ENCODE assay signal across 8 mouse cellular contexts in genomic region chr17:26838911-26839717, GRCm38 (mm10). TPM values are rescaled to one million over a fixed set of nuclear protein-coding genes. Genes with fewer than 3 reads are reported as not detected.
DNase-seq lines count a peak whose midpoint lies in the region; ATAC-seq and TF ChIP-seq lines count a peak whose summit lies in the region.

No protein-coding gene starts in this region.

- H3K27ac ChIP-seq in lung, embryonic 14.5 days (ENCODE audit: low read depth) = no peak overlapping the region
- H3K27ac ChIP-seq in forebrain, embryonic 10.5 days = no peak overlapping the region
- H3K27ac ChIP-seq in hindbrain, postnatal 0 days = no peak overlapping the region
- no peak overlapping the region for H3K27ac ChIP-seq in neural tube, embryonic 12.5 days
- H3K27ac ChIP-seq in left cerebral cortex, adult 2 months = no peak overlapping the region

- H3K9ac ChIP-seq in lung, embryonic 14.5 days = no peak overlapping the region
- H3K9ac ChIP-seq in hindbrain, postnatal 0 days (replicated peaks; ENCODE audit: low read length) = no peak overlapping the region
- no peak overlapping the region for H3K9ac ChIP-seq in neural tube, embryonic 12.5 days

- under 1% methylated on average over 87 of the region's 87 CpGs for WGBS in lung, embryonic 14.5 days
- under 1% methylated on average over 87 of the region's 87 CpGs for WGBS in forebrain, embryonic 10.5 days
- WGBS in hindbrain, postnatal 0 days = 1% methylated on average over 87 of the region's 87 CpGs
- 1% methylated on average over 87 of the region's 87 CpGs for WGBS in neural tube, embryonic 12.5 days

- peaks cover 100% of the 10 kb centered on the region for H3K27me3 ChIP-seq in lung, embryonic 14.5 days (ENCODE audit: insufficient read depth, low read length)
- peaks cover 100% of the 10 kb centered on the region for H3K27me3 ChIP-seq in forebrain, embryonic 10.5 days (ENCODE audit: poor library complexity, severe bottlenecking)
- peaks cover 96% of the 10 kb centered on the region for H3K27me3 ChIP-seq in hindbrain, postnatal 0 days (ENCODE audit: insufficient read depth, low read length)
- peaks cover 100% of the 10 kb centered on the region for H3K27me3 ChIP-seq in neural tube, embryonic 12.5 days (replicated peaks)

- ATAC-seq in lung, embryonic 14.5 days (ENCODE audit: insufficient read depth) = no peak
- ATAC-seq in hindbrain, postnatal 0 days = no peak
- ATAC-seq in neural tube, embryonic 12.5 days (ENCODE audit: low FRiP score, low read depth) = no peak

- H3K4me1 ChIP-seq in lung, embryonic 14.5 days (ENCODE audit: insufficient read depth) = no peaks in the 10 kb centered on the region
- H3K4me1 ChIP-seq in forebrain, embryonic 10.5 days = peaks cover 22% of the 10 kb centered on the region
- H3K4me1 ChIP-seq in hindbrain, postnatal 0 days (ENCODE audit: insufficient read depth, low read length) = no peaks in the 10 kb centered on the region
- peaks cover 10% of the 10 kb centered on the region; the same call in 1 of the 2 replicates for H3K4me1 ChIP-seq in neural tube, embryonic 12.5 days

- DNase-seq in lung, embryonic 14.5 days = peak; percentile 28
- DNase-seq in lung, postnatal 25 days (ENCODE audit: low spot score) = no peak
- DNase-seq in forebrain, embryonic 10.5 days (ENCODE audit: extremely low spot score, low spot score) = peak; percentile 33
- DNase-seq in hindbrain, postnatal 0 days (ENCODE audit: low spot score) = peak; percentile 39
- DNase-seq in left cerebral cortex, adult 2 months (ENCODE audit: extremely low spot score in 1 of 2, low spot score in 2 of 2) = no peak
- no peak for DNase-seq in left cerebral cortex, adult 11 months (ENCODE audit: low spot score)
- no peak for DNase-seq in urinary bladder, postnatal 36 days (ENCODE audit: low spot score in 2 of 2)

- no peaks in the 10 kb centered on the region for H3K36me3 ChIP-seq in lung, embryonic 14.5 days (ENCODE audit: insufficient read depth)
- no peaks in the 10 kb centered on the region for H3K36me3 ChIP-seq in forebrain, embryonic 10.5 days (replicated peaks)
- H3K36me3 ChIP-seq in hindbrain, postnatal 0 days (ENCODE audit: insufficient read depth, low read length) = no peaks in the 10 kb centered on the region
- H3K36me3 ChIP-seq in neural tube, embryonic 12.5 days = no peaks in the 10 kb centered on the region

- H3K4me3 ChIP-seq in lung, embryonic 14.5 days (ENCODE audit: low read depth, low read length) = peak overlapping the region; percentile 20
- peak overlapping the region; percentile 29 for H3K4me3 ChIP-seq in forebrain, embryonic 10.5 days
- peak overlapping the region; percentile 23 for H3K4me3 ChIP-seq in hindbrain, postnatal 0 days (ENCODE audit: low read length)
- H3K4me3 ChIP-seq in neural tube, embryonic 12.5 days = peak overlapping the region; percentile 11
- no peak overlapping the region for H3K4me3 ChIP-seq in left cerebral cortex, adult 2 months

- intact Hi-C loops in left cerebral cortex, adult 2 months (cut with DNase I) = no loop called here

- H3K4me2 ChIP-seq in lung, embryonic 14.5 days = peak overlapping the region; percentile 42
- H3K4me2 ChIP-seq in hindbrain, postnatal 0 days (ENCODE audit: low read depth, low read length) = peak overlapping the region; percentile 40; the same call in 1 of the 2 replicates
- H3K4me2 ChIP-seq in neural tube, embryonic 12.5 days (replicated peaks) = peak overlapping the region; percentile 25; the same call in 1 of the 2 replicates

- no peak for TF ChIP-seq CTCF in lung, embryonic 14.5 days (IDR thresholded peaks at IDR 0.05; ENCODE audit: low read depth)
- no peak; the same call in 1 of the 2 replicates for TF ChIP-seq CTCF in hindbrain, postnatal 0 days (IDR thresholded peaks at IDR 0.05; ENCODE audit: low read depth)
- TF ChIP-seq CTCF in left cerebral cortex, adult 2 months (IDR thresholded peaks at IDR 0.05) = no peak

- H3K9me3 ChIP-seq in lung, embryonic 14.5 days (ENCODE audit: low read depth, low read length) = no peaks in the 10 kb centered on the region
- no peaks in the 10 kb centered on the region for H3K9me3 ChIP-seq in forebrain, embryonic 10.5 days
- H3K9me3 ChIP-seq in hindbrain, postnatal 0 days (ENCODE audit: low read length) = no peaks in the 10 kb centered on the region
- no peaks in the 10 kb centered on the region for H3K9me3 ChIP-seq in neural tube, embryonic 12.5 days

RNA-seq across cellular contexts. Expression of gene Nkx2-5, which starts 5.7 kb away (rescaled TPM):
- polyA plus RNA-seq in lung, embryonic 14.5 days (2014; fragmentation: Nextera tagmentation; extraction: Ambion mirVana) = 0.24 and 1.6 TPM in 2 replicates
- not detected in 2 replicates for polyA plus RNA-seq in forebrain, embryonic 10.5 days (2016; fragmentation: Nextera tagmentation; extraction: Ambion mirVana)
- not detected in 2 replicates for total RNA-seq in hindbrain, postnatal 0 days (2014; rRNA removed)
- not detected in 2 replicates for polyA plus RNA-seq in hindbrain, postnatal 0 days (2015; fragmentation: Nextera tagmentation; extraction: Ambion mirVana)
- 0.22 TPM in 1 of 2 replicates, not detected in the other for polyA plus RNA-seq in neural tube, embryonic 12.5 days (2016; fragmentation: Nextera tagmentation; extraction: Ambion mirVana)
- not detected for total RNA-seq in left cerebral cortex, adult 2 months (2021)

RNA-seq across cellular contexts. Expression of gene Bnip1, which starts 58.2 kb away (rescaled TPM):
- polyA plus RNA-seq in lung, embryonic 14.5 days (2014; fragmentation: Nextera tagmentation; extraction: Ambion mirVana) = 49.7 and 51.3 TPM in 2 replicates
- polyA plus RNA-seq in forebrain, embryonic 10.5 days (2016; fragmentation: Nextera tagmentation; extraction: Ambion mirVana) = 43.9 and 51.5 TPM in 2 replicates
- 38.6 and 42.1 TPM in 2 replicates for total RNA-seq in hindbrain, postnatal 0 days (2014; rRNA removed)
- polyA plus RNA-seq in hindbrain, postnatal 0 days (2015; fragmentation: Nextera tagmentation; extraction: Ambion mirVana) = 45.2 and 48.1 TPM in 2 replicates
- 48.5 and 49.4 TPM in 2 replicates for polyA plus RNA-seq in neural tube, embryonic 12.5 days (2016; fragmentation: Nextera tagmentation; extraction: Ambion mirVana)
- total RNA-seq in left cerebral cortex, adult 2 months (2021) = 10 to 100 TPM; 32.6 to 34.6 TPM

Comparison
In these comparisons a context has a peak if more than half of its experiments do, and no peak if none do; other contexts are left out.
1. DNase-seq: peak in lung, embryonic 14.5 days (single experiment), forebrain, embryonic 10.5 days (single experiment) and hindbrain, postnatal 0 days (single experiment); none in lung, postnatal 25 days (single experiment), left cerebral cortex, adult 2 months (0 of 2), left cerebral cortex, adult 11 months (single experiment) and urinary bladder, postnatal 36 days (0 of 2).
2. Peak in every context shown above with its lines, with median percentiles within 50 percentile points of each other: H3K4me2 ChIP-seq.